Mouse (Mus musculus): Measurements from ENCODE around the gene Mtmr14. TPM values are rescaled to one million over a fixed set of nuclear protein-coding genes. Genes with fewer than 3 reads are reported as not detected.

Gene Mtmr14
- 47.0 and 65.2 TPM in 2 replicates for polyA plus RNA-seq (2012; rRNA removed; ENCODE audit: low replicate concordance)

DNA sequence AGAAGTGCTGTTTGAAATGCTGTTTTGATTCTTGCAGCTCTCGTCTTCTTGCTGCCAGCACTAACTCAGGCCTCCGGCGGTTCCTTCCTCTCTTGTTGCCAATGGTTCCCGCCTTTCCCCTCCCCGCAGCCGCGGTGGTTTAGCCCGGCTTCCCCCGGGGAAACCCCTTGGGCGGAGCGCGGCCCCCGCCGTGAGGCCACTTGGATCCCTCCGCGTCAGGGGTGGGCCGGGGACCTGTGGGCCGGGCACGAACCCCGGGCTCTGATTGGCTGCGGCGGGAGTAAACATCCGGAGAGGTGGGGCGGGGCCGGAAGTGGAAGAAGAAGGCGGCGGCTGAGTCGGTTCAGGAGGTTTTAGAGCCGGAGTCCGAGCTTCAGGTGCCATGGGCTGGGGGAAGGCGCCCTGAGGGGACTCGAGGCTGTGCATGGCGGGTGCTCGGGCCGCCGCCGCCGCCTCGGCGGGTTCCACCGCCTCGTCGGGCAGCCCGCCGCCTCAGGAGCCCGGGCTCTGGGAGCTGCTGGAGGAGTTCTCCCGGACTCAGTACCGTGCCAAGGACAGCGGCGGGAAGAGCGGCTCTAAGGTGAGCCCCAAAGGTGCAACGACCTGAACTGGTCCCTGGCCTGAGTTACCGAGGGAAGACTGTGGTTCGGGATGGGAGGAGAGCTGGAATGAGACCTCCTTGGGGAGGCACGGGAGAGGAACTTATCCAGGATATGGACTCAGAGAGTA, at the start of gene Mtmr14:
Gene Mtmr14 (plus strand): TSS at position 302 of the 729 bp plus-strand sequence.

DNA sequence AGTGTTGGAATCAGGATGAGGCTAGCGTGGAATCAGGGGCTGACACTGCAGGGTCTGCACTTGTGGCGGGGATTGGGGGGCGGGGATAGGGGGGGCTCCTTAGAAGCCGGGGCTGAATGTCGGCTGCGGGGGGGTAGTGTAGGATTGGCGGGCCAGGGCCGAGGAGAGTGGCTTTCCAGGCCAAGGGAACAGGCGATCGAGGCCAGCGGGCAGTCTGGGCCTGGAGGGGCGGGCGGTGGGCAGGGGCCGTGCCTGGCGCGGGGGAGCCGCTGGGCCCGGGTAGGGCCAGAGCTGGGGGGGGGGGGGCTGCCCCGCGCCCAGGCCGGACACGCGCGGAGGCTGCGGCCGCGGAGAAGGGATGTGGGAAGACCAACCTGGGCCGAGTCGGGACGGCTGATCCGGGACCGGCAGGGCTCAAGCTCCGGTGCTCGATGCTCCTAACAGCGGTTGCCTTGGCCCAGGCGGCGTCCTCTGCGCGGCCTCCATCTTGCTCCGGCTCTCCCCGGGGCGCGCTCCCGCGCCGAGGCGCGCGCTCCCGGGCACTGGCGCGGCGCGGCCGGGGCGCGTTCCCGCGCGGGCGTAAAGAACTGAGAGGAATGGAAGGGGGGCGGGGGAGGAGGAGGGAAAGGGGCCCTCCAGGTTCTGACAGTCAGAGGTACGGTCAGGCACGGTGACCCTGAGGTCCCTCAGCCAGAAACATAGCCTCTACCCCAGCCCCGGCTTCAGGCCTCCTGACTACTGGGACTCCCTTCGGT, 42.6 kb upstream of the Mtmr14 start, which contains the start of gene Lhfpl4:
Gene Lhfpl4 (minus strand): TSS at position 544 of the 755 bp plus-strand sequence.

DNA sequence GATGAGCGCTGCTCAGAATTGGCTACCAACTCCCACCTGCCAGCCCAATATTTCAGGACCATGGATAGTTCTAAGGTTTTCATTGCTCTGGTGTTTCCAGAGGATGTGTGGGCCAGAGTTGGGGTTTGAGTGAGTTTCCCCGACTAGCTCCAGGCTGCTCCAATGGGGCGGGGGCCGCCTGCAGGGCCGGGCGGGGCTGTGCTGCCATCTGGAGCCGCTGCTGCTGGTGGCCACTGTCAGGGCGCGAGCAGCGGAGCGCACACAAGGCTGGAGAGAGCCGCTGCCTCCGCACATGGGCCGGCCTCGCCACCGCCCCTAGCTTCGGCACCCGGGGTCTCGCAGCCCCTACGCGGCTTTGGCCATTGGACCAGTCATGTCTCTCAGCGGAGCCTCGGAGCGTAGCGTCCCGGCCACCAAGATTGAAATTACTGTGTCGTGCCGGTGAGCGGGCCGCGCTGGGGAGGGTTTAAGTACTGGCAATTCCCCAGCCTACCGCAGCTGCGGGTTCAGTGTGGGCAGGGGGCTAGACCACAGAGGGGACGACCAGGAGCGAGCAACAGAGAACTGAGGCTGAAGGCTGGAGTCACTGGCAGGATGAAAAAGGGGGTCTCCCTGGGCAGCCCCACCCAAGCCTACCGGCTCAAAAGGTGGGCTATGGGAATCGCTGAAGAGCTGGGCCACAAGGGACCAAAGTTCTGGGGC, 44.6 kb downstream of the Mtmr14 start, which contains the start of gene Cpne9:
Gene Cpne9 (plus strand): TSS at position 207 of the 702 bp plus-strand sequence.

DNA sequence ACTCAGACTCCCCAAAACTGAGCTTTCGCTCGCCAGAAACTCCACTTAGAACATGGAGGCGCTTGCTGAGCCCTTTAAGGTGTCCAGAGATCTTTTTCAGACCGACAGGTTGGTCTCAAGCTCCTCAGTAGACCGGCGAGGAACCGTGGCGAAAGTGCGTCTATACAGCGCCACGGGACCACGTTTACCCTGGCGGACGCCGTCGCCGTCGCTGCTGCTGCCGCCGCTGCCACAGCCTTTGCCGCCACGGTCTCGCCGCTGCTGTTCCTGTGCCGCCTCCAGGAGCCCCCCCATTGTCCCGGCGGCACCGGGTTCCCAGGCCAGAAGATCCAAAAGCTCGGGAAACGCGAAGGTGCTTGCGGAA, 69.3 kb downstream of the Mtmr14 start, which contains the start of gene Brpf1:
Gene Brpf1 (plus strand): TSS at position 152 of the 364 bp plus-strand sequence.

DNA sequence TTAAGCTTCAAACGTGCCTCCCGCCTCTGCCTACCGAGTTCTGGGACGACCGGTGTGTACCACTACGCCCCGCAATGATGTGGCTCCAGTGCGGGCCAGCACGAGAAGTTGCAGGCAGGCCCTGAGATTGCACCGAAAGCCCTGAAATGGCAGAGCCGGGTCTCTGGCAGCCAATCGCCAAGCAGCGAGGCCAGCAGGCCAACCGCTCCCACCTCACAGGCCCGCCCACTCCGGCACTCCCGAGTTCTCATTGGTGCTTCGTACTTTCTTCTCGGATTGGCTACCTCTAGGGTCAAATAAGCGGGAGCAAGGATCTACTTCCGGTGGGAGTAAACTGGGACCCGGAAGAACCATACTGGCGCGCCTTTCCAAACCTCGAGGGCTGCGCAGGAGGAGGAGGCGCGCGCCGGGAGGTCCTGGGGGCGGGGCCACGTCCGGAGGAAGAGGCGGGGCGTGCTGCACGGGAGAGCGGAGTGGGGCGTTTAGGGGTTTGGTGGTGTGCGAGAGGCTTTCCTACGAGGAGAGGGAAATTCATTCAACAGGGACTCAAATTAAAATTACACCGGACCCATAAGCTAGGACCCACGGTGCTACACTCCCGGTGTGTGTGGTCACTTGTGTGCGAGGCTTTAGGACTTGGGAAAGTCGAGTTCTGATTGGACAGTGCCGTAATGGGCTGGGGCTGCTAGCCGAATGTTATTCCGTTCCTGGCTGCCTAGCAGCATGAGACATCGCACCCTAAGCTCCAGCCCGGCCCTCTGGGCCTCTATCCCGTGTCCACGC, 89.1 kb downstream of the Mtmr14 start, which contains the start of gene Ogg1:
Gene Ogg1 (plus strand): TSS at position 440 of the 783 bp plus-strand sequence.

Other genes starting within 250 kb of the Mtmr14 start
- gene Thumpd3, start 191.6 kb upstream of the Mtmr14 start, polyA plus RNA-seq (2012; rRNA removed; ENCODE audit: low replicate concordance), result 1.6 and 2.2 TPM in 2 replicates
- 15.9 and 22.4 TPM in 2 replicates for gene Setd5, start 160.5 kb upstream of the Mtmr14 start, polyA plus RNA-seq (2012; rRNA removed; ENCODE audit: low replicate concordance)
- gene Lhfpl4, start 42.5 kb upstream of the Mtmr14 start, polyA plus RNA-seq (2012; rRNA removed; ENCODE audit: low replicate concordance), result 0.30 and 0.39 TPM in 2 replicates
- not detected in 2 replicates for gene Cpne9, start 44.5 kb downstream of the Mtmr14 start, polyA plus RNA-seq (2012; rRNA removed; ENCODE audit: low replicate concordance)
- 6.7 and 11.1 TPM in 2 replicates for gene Brpf1, start 69.3 kb downstream of the Mtmr14 start, polyA plus RNA-seq (2012; rRNA removed; ENCODE audit: low replicate concordance)
- 8.0 and 11.7 TPM in 2 replicates for gene Ogg1, start 89.1 kb downstream of the Mtmr14 start, polyA plus RNA-seq (2012; rRNA removed; ENCODE audit: low replicate concordance)
- 18.2 and 19.5 TPM in 2 replicates for gene Camk1, start 106.1 kb downstream of the Mtmr14 start, polyA plus RNA-seq (2012; rRNA removed; ENCODE audit: low replicate concordance)
- gene Tada3, start 140.0 kb downstream of the Mtmr14 start, polyA plus RNA-seq (2012; rRNA removed; ENCODE audit: low replicate concordance), result 15.6 and 22.6 TPM in 2 replicates
- gene Arpc4, start 140.3 kb downstream of the Mtmr14 start, polyA plus RNA-seq (2012; rRNA removed; ENCODE audit: low replicate concordance), result 67.3 and 119 TPM in 2 replicates
- 8.6 and 11.1 TPM in 2 replicates for gene Ttll3, start 151.4 kb downstream of the Mtmr14 start, polyA plus RNA-seq (2012; rRNA removed; ENCODE audit: low replicate concordance)
- 84.5 and 129 TPM in 2 replicates for gene Rpusd3, start 181.5 kb downstream of the Mtmr14 start, polyA plus RNA-seq (2012; rRNA removed; ENCODE audit: low replicate concordance)
- 128 and 320 TPM in 2 replicates for gene Cidec, start 197.9 kb downstream of the Mtmr14 start, polyA plus RNA-seq (2012; rRNA removed; ENCODE audit: low replicate concordance)
- gene Jagn1, start 204.7 kb downstream of the Mtmr14 start, polyA plus RNA-seq (2012; rRNA removed; ENCODE audit: low replicate concordance), result 30.9 and 44.6 TPM in 2 replicates
- gene Il17re, start 220.6 kb downstream of the Mtmr14 start, polyA plus RNA-seq (2012; rRNA removed; ENCODE audit: low replicate concordance), result 4.0 and 14.6 TPM in 2 replicates
- gene Il17rc, start 233.6 kb downstream of the Mtmr14 start, polyA plus RNA-seq (2012; rRNA removed; ENCODE audit: low replicate concordance), result 244 and 628 TPM in 2 replicates
- gene Creld1, start 245.5 kb downstream of the Mtmr14 start, polyA plus RNA-seq (2012; rRNA removed; ENCODE audit: low replicate concordance), result 7.6 and 8.4 TPM in 2 replicates

All from duodenum, adult 2 months (tissue).